Mouse (Mus musculus): ENCODE data around the gene Cyb5r4.
"Not testable (repeated sequence)": the region's sequence is repeated elsewhere in the genome, so short reads cannot be mapped to it uniquely, and the experiment has no call there.

The Cyb5r4 gene

GRCm38 (mm10) chr9:87021778-87022523 is at the start of gene Cyb5r4:
TSS of gene Cyb5r4 (plus strand) at chr9:87022014.
- peak; percentile 79 to 93 for DNase-seq (ENCODE audit: low spot score in 2 of 2)

GRCm38 (mm10) chr9:86972471-86972870 is 49.3 kb upstream of the Cyb5r4 start:
- not testable (repeated sequence) for DNase-seq (ENCODE audit: low spot score in 2 of 2)

- DNase-seq (ENCODE audit: low spot score in 2 of 2), result peak in 1 of 2 experiments; percentile 13
Observed at GRCm38 (mm10) chr9:86973562-86973961, 48.3 kb upstream of the Cyb5r4 start.

- peak in 1 of 2 experiments; percentile 7 for DNase-seq (ENCODE audit: low spot score in 2 of 2)
Observed at GRCm38 (mm10) chr9:86976896-86977295, 44.9 kb upstream of the Cyb5r4 start.

- DNase-seq (ENCODE audit: low spot score in 2 of 2), result no peak
Observed at GRCm38 (mm10) chr9:86978257-86978907, 43.4 kb upstream of the Cyb5r4 start.

GRCm38 (mm10) chr9:86980048-86980447 is 41.8 kb upstream of the Cyb5r4 start:
- no peak for DNase-seq (ENCODE audit: low spot score in 2 of 2)

GRCm38 (mm10) chr9:86980942-86981341 is 40.9 kb upstream of the Cyb5r4 start:
- no peak for DNase-seq (ENCODE audit: low spot score in 2 of 2)

- DNase-seq (ENCODE audit: low spot score in 2 of 2), result no peak
Observed at GRCm38 (mm10) chr9:86981551-86981950, 40.3 kb upstream of the Cyb5r4 start.

GRCm38 (mm10) chr9:86984583-86984982 is 37.2 kb upstream of the Cyb5r4 start:
- no peak for DNase-seq (ENCODE audit: low spot score in 2 of 2)

- DNase-seq (ENCODE audit: low spot score in 2 of 2), result no peak
Observed at GRCm38 (mm10) chr9:86985105-86985504, 36.7 kb upstream of the Cyb5r4 start.

GRCm38 (mm10) chr9:86986703-86987296 is 35.0 kb upstream of the Cyb5r4 start:
- no peak for DNase-seq (ENCODE audit: low spot score in 2 of 2)

- DNase-seq (ENCODE audit: low spot score in 2 of 2), result no peak
Observed at GRCm38 (mm10) chr9:86989822-86990221, 32.0 kb upstream of the Cyb5r4 start.

- no peak for DNase-seq (ENCODE audit: low spot score in 2 of 2)
Observed at GRCm38 (mm10) chr9:86991758-86992157, 30.1 kb upstream of the Cyb5r4 start.

- no peak for DNase-seq (ENCODE audit: low spot score in 2 of 2)
Observed at GRCm38 (mm10) chr9:86997046-86997691, 24.6 kb upstream of the Cyb5r4 start.

GRCm38 (mm10) chr9:86999956-87000582 is 21.7 kb upstream of the Cyb5r4 start:
- DNase-seq (ENCODE audit: low spot score in 2 of 2), result peak; percentile 68 to 69

GRCm38 (mm10) chr9:87004701-87005434 is 16.9 kb upstream of the Cyb5r4 start:
- DNase-seq (ENCODE audit: low spot score in 2 of 2), result no peak

GRCm38 (mm10) chr9:87005435-87005779 is 16.4 kb upstream of the Cyb5r4 start:
- DNase-seq (ENCODE audit: low spot score in 2 of 2), result no peak

GRCm38 (mm10) chr9:87008507-87008906 is 13.3 kb upstream of the Cyb5r4 start:
- DNase-seq (ENCODE audit: low spot score in 2 of 2), result no peak

- no peak for DNase-seq (ENCODE audit: low spot score in 2 of 2)
Observed at GRCm38 (mm10) chr9:87008919-87009318, 12.9 kb upstream of the Cyb5r4 start.

- DNase-seq (ENCODE audit: low spot score in 2 of 2), result peak in 1 of 2 experiments; percentile 47
Observed at GRCm38 (mm10) chr9:87015288-87015937, 6.4 kb upstream of the Cyb5r4 start, which contains the start of gene Ripply2. TSS of gene Ripply2 (plus strand) at chr9:87015537.

GRCm38 (mm10) chr9:87015938-87016294 is 5.9 kb upstream of the Cyb5r4 start:
- DNase-seq (ENCODE audit: low spot score in 2 of 2), result no peak
